Mouse (Mus musculus) thymus, postnatal 14 days (tissue): ENCODE results near the gene Ank.

ENCODE experiments used
- DNase-seq: peaks from one replicate; pipeline ENCODE4 v3.0.0; 2021

Gene Ank

DNA sequence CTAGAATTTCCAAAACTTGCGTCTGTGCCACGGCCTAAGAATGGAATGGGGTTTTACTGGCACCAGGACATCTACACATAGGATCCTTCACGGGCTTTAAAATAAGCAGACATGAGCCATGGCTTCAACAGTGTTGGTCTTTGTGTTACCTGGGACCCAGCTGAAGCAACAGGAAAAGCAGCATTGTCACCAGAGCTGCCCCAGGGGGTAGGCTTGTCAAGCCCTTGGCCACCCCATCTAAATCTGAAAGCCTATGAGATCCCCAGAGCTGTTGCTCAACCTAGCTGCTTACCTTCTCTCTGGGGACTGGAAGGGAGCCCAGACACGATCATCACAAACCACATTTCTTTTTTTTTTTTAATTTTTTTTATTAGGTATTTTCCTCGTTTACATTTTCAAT, 31.6 kb downstream of the Ank start:
- DNase-seq = no peak

DNA sequence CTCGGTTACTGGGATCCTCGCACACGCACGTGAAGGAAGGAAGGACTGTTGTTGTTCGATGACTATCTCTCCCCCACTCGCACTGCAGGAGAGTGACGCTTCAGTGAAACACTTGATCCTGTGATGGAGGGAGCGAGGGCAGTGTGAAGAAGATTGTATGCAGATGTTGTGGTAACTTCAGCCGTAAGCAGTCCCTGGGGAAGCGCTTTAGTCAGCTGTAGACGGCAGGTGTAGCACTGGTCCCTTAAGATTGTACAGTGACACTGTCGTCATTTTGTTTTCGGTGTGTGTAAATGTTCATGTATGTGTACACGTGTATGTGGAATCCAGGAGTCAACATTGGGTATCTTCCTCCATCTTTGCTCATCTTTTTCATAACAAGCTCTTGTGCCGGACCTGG, 33.9 kb downstream of the Ank start:
- no peak for DNase-seq

DNA sequence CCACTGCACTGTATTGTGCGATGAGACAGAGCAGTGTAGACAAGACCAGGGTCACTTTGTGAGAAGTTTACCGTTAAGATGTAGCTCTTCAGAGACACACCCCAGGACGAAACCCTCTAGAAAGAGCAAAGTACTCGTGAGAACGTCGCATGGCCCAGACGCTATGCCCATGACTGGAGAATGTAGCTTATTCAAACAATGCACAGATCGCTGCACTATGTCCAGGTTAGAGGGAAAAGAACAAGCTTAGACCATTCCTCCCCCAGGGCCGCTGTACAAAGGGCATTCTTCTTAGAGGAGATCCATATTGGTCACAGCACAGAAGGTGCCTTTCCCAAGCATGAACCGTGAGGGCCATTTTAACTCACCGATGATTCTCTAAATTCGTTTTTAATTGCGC, 35.9 kb downstream of the Ank start:
- no peak for DNase-seq

DNA sequence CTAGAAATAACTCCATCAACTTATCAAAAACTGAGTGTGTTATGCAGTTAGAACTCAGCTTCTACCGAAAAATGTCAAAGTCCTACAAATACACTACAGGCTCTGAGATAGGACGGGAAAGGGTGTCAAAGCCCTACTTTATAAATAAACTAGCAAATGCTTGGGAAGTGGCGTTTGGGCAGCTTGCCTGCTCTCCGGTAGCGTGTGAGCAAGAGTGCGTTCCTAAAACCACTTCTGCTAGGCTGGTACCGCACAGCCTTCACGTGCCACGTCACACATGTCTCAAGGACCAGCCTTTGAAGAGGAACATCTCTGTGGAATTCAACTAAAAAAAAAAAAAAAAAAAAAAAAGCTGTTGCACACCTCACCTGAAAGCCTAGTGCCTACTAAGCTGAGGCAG, 36.7 kb downstream of the Ank start:
- no peak for DNase-seq

DNA sequence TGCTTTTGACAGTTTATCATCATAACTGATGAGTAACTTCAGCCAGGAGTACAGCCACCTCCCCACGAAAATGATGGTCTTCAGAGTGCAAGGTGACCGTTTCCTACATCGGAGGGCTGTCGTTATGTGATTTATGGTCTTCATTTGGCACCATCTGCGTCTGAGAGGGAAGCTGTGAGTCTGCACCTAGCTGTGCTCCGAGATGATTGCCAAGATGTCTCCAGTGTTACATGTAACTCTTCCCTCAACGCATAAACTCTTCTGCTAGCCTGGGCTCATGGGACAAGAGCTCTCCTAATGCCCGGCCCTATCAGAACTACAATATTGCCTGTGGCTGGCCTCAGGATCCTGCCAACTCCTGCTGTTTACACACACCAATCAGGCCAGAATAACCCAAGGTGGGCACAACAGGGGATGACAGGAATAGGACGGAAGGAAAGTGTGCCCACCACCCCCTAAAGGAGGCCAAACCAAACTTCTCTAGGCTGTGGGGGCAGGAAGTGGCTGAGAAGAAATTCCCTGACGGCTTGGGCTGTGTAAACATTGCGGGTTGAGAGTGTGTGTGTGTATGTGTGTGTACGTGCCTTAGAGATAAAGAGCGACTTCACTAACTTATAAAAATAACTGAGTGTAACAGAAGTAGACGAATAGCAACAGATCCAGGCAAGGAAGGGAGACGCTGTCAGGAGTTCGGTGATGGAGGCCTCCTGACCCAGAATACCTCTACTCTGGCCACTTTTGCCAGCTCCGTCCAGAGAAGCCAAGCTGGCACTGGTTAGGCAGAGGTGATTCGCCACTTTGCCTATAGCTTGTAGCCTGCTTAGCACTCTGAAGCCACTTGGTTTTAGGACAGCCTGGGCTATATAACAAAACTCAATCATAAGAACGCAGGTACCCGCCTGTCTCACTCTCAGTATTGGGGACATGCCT, 37.6 kb downstream of the Ank start:
- DNase-seq = no peak

DNA sequence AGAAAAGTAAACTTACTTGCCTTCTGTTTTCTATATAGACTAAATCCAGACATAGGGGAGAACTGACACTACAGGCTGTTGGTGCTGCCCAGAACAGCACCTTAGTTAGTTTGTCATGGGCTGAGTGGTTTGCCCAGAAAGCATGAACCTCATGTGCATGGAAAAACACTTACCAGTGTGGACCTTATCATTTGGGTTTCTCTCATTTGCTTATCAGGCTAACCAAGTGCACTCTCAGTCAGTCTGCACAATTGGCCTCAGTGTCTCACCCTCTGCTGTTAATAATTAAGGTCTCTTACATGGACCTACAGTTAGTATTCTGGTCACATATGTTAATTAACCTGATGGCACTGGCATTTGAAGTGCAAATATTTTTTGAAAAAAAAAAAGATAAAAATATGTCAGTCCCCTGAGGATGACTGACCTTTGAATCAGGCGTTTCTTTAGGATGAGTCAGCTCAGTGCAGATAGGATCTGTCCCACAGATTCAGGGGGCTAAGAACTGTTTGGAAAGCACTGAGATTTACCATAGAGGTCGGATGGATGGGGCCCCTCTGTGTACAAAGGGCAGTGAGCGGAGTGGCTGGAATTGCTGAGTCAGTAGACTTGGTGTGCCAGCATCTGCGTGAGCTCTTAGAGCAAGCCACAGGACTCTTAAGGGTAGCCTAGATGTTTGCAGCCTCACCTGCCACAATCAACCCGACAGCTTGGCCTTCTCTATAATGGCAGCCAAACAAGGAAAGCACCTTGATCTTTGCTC, 39.8 kb downstream of the Ank start:
- DNase-seq = no peak

DNA sequence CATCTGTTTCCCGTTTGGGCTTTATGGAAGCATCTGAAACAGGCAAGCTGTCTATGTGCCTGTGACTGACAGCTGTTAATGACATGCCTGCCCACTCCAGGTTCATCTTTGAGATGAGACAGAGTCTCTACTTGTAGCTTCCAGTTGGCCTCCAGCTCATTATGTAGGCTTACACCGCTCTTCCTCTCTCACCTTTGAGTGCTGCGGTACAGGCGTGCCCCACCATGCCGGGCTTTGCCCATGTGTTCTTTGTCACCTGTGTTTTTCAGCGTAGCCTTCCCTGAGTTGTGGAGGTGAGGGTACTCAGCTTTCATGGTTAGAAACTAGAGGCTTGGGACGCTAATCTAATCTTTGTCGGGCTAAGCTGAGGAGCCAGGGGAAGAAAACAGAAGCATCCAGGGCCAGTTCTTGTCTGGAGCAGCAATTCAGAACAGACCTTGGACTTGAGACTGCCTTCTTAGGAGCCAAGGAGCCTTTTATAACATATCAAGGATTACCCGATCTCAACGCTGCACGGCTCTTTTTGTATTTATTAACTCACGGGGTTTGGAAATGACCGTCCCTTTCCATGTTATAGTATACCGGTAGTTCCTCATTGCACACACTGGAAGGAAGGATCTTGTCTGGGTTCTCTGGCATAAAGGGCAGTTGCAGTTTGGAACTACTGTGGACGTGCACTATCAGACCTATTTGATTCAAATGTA, 40.6 kb downstream of the Ank start:
- DNase-seq = no peak

DNA sequence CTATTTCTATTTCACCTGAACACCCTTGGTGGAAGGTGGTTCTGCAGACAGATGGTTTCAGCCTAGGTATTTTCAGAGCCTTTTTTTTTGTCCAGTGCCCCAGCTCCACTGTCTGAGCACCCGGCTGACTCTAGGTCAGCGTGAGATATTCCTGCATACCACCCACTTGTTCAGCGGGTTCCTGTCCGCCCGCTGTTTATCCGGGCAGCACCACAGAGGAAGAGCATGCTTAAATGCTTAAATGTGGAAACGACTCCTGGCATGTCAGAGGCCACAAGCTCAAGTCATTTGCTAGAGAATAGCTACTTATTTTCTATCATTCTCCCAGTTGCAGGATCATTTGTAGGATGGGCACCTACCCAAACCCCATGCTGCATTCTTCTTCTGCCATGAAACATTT, 41.7 kb downstream of the Ank start:
- DNase-seq = no peak

DNA sequence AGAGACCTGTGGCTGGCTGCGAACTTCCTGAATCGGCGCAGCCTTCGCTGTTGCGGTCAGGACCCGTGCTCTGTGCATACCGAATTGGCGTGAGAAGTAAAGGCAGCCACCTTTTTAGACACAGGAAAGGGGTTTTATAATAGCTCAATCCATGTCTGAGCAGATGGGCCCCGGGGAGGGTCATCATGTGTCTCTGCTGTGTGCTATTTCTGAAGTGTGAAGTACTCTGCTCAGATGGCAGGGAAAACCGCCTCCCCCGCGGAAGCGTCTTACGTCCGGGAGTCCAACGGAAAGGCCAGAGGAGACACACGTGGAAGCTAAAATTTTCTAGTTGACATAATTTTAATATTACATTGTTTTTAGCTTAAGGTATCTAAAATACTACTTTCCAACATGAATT, 42.5 kb downstream of the Ank start:
- DNase-seq = no peak

DNA sequence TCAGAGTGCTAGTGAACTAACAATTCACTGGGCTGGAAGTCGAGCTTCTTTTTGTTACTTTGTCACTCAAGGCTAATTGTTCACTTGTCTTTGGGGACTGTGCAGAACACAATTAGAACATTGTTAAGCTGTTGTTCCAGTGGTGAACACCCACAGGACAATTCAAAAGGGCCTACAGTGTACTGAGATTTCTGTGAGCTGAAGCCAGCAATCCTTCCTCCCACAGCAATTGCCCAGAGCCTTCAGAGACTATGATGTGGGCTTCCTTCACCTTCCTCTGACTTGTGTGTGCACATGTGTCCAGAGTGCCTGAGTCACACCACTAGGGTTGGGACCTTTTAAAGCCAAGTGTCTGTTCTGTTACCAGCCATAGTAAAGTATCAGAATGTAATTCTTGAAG, 50.5 kb downstream of the Ank start:
- DNase-seq = no peak

DNA sequence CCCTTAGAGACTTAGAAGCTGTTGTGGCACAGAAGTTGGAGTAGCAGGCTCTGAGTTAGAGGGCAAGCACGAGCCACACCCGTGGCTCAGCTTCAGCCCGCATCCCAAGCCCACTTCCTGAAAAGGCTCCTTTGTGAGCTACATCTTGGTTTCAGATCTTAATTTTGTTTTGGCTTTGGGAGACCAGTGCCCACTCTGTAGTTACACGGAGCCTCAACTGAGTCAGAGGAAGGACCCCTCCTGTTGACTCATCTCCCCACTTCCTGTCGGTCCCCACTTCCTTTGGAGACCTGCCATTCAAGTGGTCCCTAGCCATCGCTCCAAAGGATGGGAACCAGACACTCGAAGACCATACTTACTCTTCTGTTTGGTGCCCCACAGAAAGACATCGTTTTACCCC, 51.5 kb downstream of the Ank start:
- DNase-seq = peak; percentile 8

DNA sequence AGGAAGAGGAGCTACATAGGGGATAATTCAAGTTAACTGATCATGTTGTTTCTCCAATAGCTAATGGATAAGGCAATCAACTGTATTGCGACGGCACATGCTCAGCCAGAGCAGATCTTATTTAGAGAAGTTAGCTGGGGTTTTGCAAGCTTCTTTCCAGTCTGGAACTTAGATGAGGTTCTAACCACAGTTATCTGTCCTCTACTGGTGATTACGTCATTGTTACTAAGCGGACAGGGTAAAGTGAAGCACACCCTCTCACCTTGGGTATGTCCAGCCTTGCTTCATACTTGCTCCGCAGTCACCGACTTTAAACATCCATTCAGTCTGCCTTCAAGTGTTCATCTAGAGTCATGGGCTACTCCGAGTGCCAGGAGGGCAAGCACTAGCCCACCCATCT, 53.4 kb downstream of the Ank start:
- DNase-seq = no peak

DNA sequence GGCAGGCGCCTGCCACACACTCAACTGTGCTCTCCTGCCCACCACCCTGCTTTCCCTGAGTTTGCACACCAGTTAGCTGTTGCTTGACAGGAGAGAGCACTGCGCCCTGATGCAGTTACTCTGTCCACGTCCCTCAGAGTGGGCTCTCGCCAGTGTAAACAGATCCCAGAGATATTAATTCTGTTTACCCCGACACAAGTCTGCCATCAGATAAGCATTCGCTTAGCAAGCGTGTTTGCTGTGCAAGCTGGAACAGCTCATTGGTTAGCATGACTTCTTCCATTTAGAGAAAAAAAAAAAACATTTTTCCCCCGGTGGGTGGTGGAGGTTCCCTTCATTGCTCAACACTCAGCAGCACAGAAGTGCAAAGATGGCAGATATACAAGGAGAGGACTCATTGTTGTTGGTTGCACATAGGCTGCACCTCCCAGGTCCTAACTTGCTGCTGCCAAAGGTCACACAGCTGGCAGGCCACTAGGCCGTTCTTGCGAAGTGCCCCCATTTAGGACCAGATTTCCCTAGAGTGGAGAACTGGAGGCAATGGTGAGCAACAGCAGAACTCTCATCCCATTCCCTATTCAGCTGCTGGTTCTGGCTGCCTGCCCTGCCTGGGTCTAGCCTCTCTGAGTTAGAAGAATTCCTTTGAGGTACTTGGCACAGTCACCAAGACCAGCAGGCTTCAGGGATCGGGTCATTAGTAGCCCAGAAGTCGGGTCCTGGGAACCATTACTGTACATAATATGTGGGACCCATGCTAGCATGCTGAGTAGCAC, 58.9 kb downstream of the Ank start:
- DNase-seq = no peak

DNA sequence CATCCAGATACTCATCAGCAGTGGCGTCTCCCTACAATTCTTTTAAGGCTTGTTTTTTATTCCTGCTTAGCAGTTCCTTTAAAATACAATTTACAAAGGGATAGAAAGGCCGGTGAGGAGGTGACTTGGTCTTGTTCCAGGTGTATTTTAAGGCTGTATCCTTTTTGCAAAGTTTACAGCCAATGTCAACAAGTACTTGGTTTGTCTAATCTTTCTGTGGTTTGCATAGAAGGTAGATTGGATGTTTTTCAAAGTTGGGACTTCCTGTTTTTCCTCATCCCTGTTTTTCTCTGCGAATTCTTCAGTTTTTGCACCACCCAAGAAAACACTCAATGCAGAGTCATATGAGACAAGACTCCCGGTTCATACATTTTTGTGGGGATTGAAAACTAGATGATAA, 62.4 kb downstream of the Ank start:
- no peak for DNase-seq

DNA sequence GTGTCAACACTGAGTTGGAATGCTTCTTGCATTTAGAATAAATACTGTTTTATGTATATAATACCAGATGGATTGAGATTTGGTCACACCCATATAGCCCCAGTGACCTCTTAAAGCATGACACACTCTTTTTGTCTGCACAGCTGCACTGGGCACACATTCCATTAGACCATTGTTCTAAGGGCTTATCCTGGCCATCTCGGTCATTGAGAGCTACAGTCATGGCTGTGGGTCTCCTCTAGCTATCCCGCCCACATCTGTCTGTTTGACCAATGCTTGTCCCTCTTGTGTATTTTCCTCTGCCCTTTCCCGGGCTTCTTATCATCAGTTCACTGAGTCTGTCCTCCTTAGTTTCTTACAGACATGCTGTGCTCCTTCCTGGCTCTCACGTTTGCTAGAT, 63.5 kb downstream of the Ank start:
- DNase-seq = no peak

DNA sequence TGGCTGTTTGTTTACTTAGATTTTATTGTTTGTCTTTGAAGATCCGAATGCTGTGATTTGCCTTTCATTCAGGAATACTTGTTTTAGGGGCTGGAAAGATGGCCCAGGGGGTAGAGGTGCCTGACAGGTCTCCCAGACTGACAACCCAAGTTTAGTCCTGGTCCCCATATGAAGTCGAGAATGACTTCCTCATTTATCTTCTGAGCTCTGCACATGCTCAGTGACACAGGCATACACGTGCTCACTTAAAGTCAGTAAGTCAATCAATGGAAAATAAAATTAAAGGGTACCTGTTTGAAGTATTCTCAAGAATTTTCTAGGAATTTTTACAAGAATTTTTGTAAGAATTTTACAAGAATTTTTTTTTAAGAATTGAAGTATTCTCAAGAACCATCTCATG, 66.6 kb downstream of the Ank start:
- DNase-seq = no peak

DNA sequence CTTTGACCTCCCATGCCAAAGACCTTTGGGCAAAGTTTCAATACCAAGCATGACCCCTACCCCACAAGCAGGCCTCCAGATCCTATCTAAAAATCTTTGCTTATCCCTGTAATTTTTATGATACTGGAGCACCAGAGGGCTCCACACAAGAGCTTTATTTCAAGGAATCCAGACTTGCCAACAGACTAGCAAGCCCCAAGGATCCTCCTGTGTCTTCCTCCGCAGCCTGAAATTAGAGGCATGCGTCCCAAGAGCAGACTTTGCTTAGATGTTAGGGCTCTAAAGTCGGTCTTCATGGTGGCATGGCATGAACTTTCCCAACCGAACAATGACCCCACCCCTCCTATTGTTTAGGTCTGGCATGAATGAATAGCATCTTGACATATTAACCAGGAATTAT, 69.2 kb downstream of the Ank start:
- DNase-seq = no peak

DNA sequence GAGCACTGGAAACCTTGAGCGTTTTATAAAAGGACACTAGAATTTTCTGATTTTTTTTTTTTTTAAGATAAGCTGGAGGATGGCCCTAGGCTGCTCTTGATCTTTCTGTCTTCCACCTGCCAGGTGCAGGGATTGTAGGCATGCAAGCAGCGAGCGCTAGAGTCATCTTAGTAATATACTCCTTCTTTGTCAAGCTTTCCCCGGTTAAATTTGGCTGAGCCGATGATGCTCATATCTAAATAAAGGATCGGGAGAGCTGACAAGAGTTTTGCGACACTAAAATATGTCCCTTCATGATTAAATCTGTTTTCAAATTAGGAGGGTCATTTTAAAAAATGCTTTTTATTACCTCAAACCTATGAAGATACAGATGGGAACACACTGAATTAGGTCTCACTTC, 69.7 kb downstream of the Ank start:
- DNase-seq = no peak

DNA sequence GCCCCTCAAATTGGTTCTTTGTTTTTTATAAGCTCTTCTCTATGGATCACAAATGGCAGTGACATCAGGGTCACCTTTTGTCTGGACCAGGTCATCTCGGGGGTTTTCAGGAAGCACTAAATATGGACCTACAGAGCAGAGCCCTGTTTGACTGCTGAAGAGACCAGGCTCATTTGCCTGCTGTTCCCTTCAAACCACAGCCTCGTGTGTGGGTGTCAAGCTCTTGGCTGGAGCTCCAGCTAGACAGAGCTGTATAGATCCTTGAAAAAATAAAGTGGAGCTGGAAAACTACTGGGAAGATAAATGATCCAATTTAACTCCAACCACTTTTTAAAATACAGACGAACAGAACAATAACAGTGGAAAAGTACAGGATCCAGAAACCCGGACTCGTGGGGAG, 70.3 kb downstream of the Ank start:
- DNase-seq = no peak

DNA sequence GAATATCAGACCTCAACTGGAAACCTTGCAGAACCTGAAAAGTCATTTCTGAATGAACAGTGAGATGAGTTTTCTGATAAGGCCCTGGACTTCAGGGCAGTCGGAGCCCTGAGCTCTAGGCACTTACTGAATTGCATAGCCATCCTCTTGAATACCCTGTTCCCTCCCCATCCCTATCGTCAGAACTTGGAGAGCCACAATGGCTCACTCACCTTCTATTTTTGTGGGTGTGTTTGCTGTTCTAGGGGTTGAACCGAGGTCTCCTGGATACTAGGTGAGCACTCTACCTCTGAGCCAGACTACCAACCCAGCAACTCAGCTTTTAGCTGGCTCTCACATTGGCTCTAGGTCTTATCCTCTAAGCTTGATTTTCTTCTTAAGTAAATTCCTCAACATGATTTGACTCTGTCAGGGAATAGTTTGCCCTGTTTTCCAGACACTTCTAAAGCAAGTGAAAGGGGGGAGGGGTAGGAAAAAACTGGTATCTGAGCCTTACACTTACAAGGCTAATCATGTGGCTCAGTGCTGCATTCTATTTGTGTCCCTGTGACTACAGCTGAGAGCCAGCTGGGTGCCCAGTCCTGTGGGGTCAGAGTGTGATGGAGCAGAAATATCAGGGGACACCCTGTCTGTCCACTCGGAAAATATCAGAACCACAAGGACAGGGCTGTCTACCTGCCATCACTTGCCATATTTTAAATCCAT, 71.2 kb downstream of the Ank start:
- no peak for DNase-seq

DNA sequence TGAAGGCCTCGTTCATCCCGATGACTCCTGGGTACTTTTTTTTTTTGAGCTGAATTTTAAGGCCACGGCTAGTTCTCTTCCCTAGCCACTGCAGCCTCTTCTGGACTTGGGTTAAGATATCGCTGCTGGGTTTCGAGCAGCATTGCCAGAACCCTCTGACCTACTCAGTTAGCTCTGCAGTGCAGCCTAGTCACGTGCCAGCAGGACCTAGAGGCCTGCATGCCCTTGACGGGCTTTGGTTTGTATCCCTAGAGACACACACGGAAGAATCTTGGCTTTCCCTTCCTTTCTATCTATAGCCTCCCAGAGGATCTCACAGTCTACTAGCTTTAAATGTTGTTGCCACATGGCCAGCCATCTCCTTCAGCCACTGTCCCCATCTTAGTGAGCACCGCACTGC, 73.3 kb downstream of the Ank start:
- DNase-seq = no peak

DNA sequence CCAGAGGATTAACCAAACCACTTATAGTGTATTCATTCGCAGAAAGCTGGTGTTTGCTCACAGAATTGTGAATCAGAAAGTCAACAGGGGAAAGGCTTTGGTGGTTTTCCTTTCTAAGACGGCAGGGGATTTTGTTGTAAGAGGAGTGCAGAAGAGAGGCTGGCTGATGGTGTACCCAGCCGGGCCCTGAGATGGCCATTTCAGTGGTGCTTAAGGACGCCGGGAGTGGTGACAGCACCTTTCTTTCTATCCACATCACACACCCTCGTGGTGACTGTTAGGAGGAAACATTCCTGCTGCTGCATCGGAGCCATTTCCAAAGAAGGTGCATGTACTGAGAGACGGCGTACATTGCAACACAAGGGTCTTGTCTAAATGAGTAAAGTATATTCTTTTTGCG, 78.7 kb downstream of the Ank start:
- DNase-seq = no peak
